16 mouse cellular contexts compared by ENCODE assay signal in the genomic region with DNA sequence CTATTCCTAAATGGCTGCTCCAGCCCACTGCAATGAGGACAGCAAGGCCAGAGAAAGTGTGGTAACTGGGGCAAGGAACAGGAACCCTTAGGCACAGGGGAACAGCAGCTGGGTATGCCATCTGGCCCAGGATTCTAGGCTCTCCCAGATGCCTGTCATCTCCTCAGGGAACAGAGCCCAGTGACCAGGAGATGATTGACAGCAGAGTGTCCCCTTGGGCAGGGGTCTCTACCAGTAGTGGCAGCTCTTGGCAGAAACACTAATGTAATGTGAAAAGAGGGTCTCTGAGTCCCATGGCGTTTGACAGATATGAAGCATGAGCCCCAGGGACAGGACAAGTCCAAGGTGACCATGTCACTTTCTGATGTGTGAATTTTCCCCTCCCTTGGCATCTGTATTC.
"Had no signal": no experiment of that assay in that cellular context is flagged by ENCODE, and none has a peak within 500 bp of the region (broad histone marks: within the 10 kb centered on the region; RNA-seq: fewer than 3 reads in every experiment).

No protein-coding gene starts in this region.

- H3K27ac ChIP-seq: liver, embryonic 15.5 days; lung, embryonic 15.5 days; macrophage; midbrain, embryonic 13.5 days; midbrain, embryonic 15.5 days; neural tube, embryonic 12.5 days; stomach, embryonic 15.5 days; stomach, postnatal 0 days had no signal

- DNase-seq: liver, postnatal 0 days; lung, adult 2 months; lung, postnatal 14 days; lung, postnatal 36 days; thymus, adult 2 months; thymus, postnatal 25 days; thymus, postnatal 4 days had no signal

- H3K4me3 ChIP-seq: liver, embryonic 15.5 days; lung, embryonic 15.5 days; midbrain, embryonic 13.5 days; midbrain, embryonic 15.5 days; neural tube, embryonic 12.5 days; stomach, embryonic 15.5 days had no signal

- ATAC-seq: liver, postnatal 0 days; lung, postnatal 0 days; midbrain, embryonic 13.5 days; midbrain, embryonic 15.5 days had no signal
